Mouse (Mus musculus) MEL (cell line): ENCODE measurements at regions not wholly inside any gene's neighbourhood (a gene's known extent, or its start where the extent isn't known, plus 50 kb on each side); places are given as distances from the start of the nearest gene placed in this dataset.

Source experiments
- DNase-seq: peaks from one replicate; pipeline ENCODE4 v3.0.0; 2011; ENCODE audit warnings: low read depth, low spot score
- H3K27ac ChIP-seq: 2 replicates; pipeline ENCODE4 v1.5.1; 2012; ENCODE audit warnings: low read depth, mild to moderate bottlenecking, control low read depth, low read length, moderate library complexity; ENCODE audit not compliant: control insufficient read depth
- H3K27me3 ChIP-seq, 2 experiments: fragments of 150-350 bp in 1 of 2; sonication (generic) in 1 of 2; 2 replicates each; pipeline ENCODE4 v1.6.1; 2012; ENCODE audit warnings: low read length in 2 of 2, mild to moderate bottlenecking in 2 of 2, improper control_type of control experiment in 1 of 2, moderate library complexity in 1 of 2; ENCODE audit not compliant: insufficient read depth in 2 of 2, control insufficient read depth in 1 of 2
- H3K36me3 ChIP-seq, 2 experiments: 2 replicates each; pipeline ENCODE4 v1.6.1; 2012 to 2014; ENCODE audit warnings: low read length in 2 of 2, improper control_type of control experiment in 1 of 2, inconsistent platforms in 1 of 2, mild to moderate bottlenecking in 1 of 2; ENCODE audit not compliant: insufficient read depth in 2 of 2, control insufficient read depth in 1 of 2
- H3K4me1 ChIP-seq, 2 experiments: fragments of 150-350 bp in 1 of 2; sonication (generic) in 1 of 2; 2 replicates each; pipeline ENCODE4 v1.6.1; 2012; ENCODE audit warnings: low read length in 2 of 2, improper control_type of control experiment in 1 of 2, mild to moderate bottlenecking in 1 of 2; ENCODE audit not compliant: insufficient read depth in 2 of 2, control insufficient read depth in 1 of 2
- H3K4me3 ChIP-seq, 2 experiments: fragments of 150-350 bp in 1 of 2; sonication (generic) in 1 of 2; 2 replicates each; pipeline ENCODE4 v1.5.1; 2012; ENCODE audit warnings: low read depth in 2 of 2, low read length in 2 of 2, mild to moderate bottlenecking in 2 of 2, moderate library complexity in 2 of 2, control low read depth in 1 of 2, improper control_type of control experiment in 1 of 2; ENCODE audit not compliant: control insufficient read depth in 1 of 2, insufficient read depth in 1 of 2
- H3K79me2 ChIP-seq: 2 replicates; pipeline ENCODE4 v1.6.1; 2012; ENCODE audit warnings: mild to moderate bottlenecking, low read length, moderate library complexity; ENCODE audit not compliant: control insufficient read depth, poor library complexity, insufficient read depth
- H3K9ac ChIP-seq: 2 replicates; pipeline ENCODE4 v1.6.1; 2012; ENCODE audit warnings: low read depth, mild to moderate bottlenecking, control low read depth, low read length, moderate library complexity; ENCODE audit not compliant: control insufficient read depth, poor library complexity, severe bottlenecking
- H3K9me3 ChIP-seq: fragments of 150-350 bp; sonication (generic); replicated peaks from 2 replicates; pipeline ENCODE4 v1.6.1; 2012; ENCODE audit warnings: mild to moderate bottlenecking, low read length, improper control_type of control experiment, moderate library complexity; ENCODE audit not compliant: insufficient read depth
- BHLHE40 ChIP-seq: IDR thresholded peaks from 2 replicates; pipeline ENCODE4 v1.6.1; 2012; ENCODE audit warnings: low read depth, mild to moderate bottlenecking, inconsistent platforms, low read length, improper control_type of control experiment, borderline replicate concordance
- CHD1 ChIP-seq: IDR thresholded peaks from 2 replicates; pipeline ENCODE4 v1.6.1; 2012; ENCODE audit warnings: low read depth, mild to moderate bottlenecking, inconsistent platforms, low read length, improper control_type of control experiment
- CHD2 ChIP-seq: IDR thresholded peaks from 2 replicates; pipeline ENCODE4 v1.6.1; 2011; ENCODE audit warnings: low read length, improper control_type of control experiment
- E2F4 ChIP-seq: IDR thresholded peaks from 2 replicates; pipeline ENCODE4 v1.6.1; 2011; ENCODE audit warnings: low read depth, low read length, improper control_type of control experiment, borderline replicate concordance
- GABPA ChIP-seq: IDR thresholded peaks from 2 replicates; pipeline ENCODE4 v1.6.1; 2012; ENCODE audit warnings: low read depth, mild to moderate bottlenecking, inconsistent platforms, low read length, improper control_type of control experiment, moderate library complexity
- GATA1 ChIP-seq: IDR thresholded peaks from 2 replicates; pipeline ENCODE4 v1.6.1; 2011; ENCODE audit warnings: low read depth, low read length, improper control_type of control experiment
- HCFC1 ChIP-seq: IDR thresholded peaks from 2 replicates; pipeline ENCODE4 v1.6.1; 2012; ENCODE audit warnings: low read depth, mild to moderate bottlenecking, inconsistent platforms, low read length, improper control_type of control experiment, moderate library complexity
- JUND ChIP-seq: IDR thresholded peaks from 2 replicates; pipeline ENCODE4 v1.6.1; 2011; ENCODE audit warnings: low read depth, mild to moderate bottlenecking, improper control_type of control experiment, low read length
- KAT2A ChIP-seq: conservative IDR thresholded peaks from 2 replicates; pipeline ENCODE4 v1.6.1; 2012; ENCODE audit warnings: low read depth, low read length, improper control_type of control experiment, inconsistent platforms
- MEF2A ChIP-seq: IDR thresholded peaks from 2 replicates; pipeline ENCODE4 v1.6.1; 2014; ENCODE audit warnings: low read depth, mild to moderate bottlenecking, inconsistent platforms, low read length, improper control_type of control experiment; ENCODE audit not compliant: poor library complexity, insufficient replicate concordance, severe bottlenecking; ENCODE audit errors: extremely low read depth
- MXI1 ChIP-seq: IDR thresholded peaks from 2 replicates; pipeline ENCODE4 v1.6.1; 2011; ENCODE audit warnings: mild to moderate bottlenecking, low read depth, low read length, improper control_type of control experiment
- MYC ChIP-seq: IDR thresholded peaks from 2 replicates; pipeline ENCODE4 v1.6.1; 2011; ENCODE audit warnings: low read depth, mild to moderate bottlenecking, low read length, improper control_type of control experiment, moderate library complexity
- NELFE ChIP-seq: IDR thresholded peaks from 2 replicates; pipeline ENCODE4 v1.6.1; 2011; ENCODE audit warnings: low read depth, low read length, improper control_type of control experiment
- NRF1 ChIP-seq: IDR thresholded peaks from 2 replicates; pipeline ENCODE4 v1.6.1; 2014; ENCODE audit warnings: low read depth, mild to moderate bottlenecking, inconsistent platforms, low read length, improper control_type of control experiment, moderate library complexity; ENCODE audit not compliant: poor library complexity, insufficient read depth, severe bottlenecking
- POLR2AphosphoS2 ChIP-seq: IDR thresholded peaks from 2 replicates; pipeline ENCODE4 v1.6.1; 2011; ENCODE audit warnings: low read length, improper control_type of control experiment
- RAD21 ChIP-seq: IDR thresholded peaks from 2 replicates; pipeline ENCODE4 v1.6.1; 2011; ENCODE audit warnings: mild to moderate bottlenecking, low read depth, low read length, improper control_type of control experiment
- RCOR1 ChIP-seq: IDR thresholded peaks from 2 replicates; pipeline ENCODE4 v1.6.1; 2012; ENCODE audit warnings: low read depth, mild to moderate bottlenecking, inconsistent platforms, low read length, improper control_type of control experiment
- SIN3A ChIP-seq: IDR thresholded peaks from 2 replicates; pipeline ENCODE4 v1.6.1; 2012; ENCODE audit warnings: low read length, improper control_type of control experiment, inconsistent platforms
- SMC3 ChIP-seq: IDR thresholded peaks from 2 replicates; pipeline ENCODE4 v1.6.1; 2011; ENCODE audit warnings: low read depth, low read length, improper control_type of control experiment
- TBP ChIP-seq: IDR thresholded peaks from 2 replicates; pipeline ENCODE4 v1.8.0; 2011; ENCODE audit warnings: low read depth, low read length, improper control_type of control experiment
- TCF12 ChIP-seq: IDR thresholded peaks from 2 replicates; pipeline ENCODE4 v1.6.1; 2014; ENCODE audit warnings: low read depth, mild to moderate bottlenecking, inconsistent platforms, low read length, improper control_type of control experiment, moderate library complexity
- USF1 ChIP-seq: IDR thresholded peaks from 2 replicates; pipeline ENCODE4 v1.6.1; 2014; ENCODE audit warnings: low read depth, mild to moderate bottlenecking, inconsistent platforms, low read length, improper control_type of control experiment, moderate library complexity
- USF2 ChIP-seq, 2 experiments: IDR thresholded peaks; 2 replicates each; pipeline ENCODE4 v1.6.1; 2011 to 2012; ENCODE audit warnings: improper control_type of control experiment in 2 of 2, low read length in 2 of 2, borderline replicate concordance in 1 of 2, inconsistent platforms in 1 of 2, low read depth in 1 of 2, mild to moderate bottlenecking in 1 of 2; ENCODE audit not compliant: insufficient read depth in 1 of 2
- ZC3H11A ChIP-seq: IDR thresholded peaks from 2 replicates; pipeline ENCODE4 v1.6.1; 2012; ENCODE audit warnings: low read depth, mild to moderate bottlenecking, inconsistent platforms, low read length, improper control_type of control experiment
- ZKSCAN1 ChIP-seq: IDR thresholded peaks from 2 replicates; pipeline ENCODE4 v1.6.1; 2012; ENCODE audit warnings: low read depth, mild to moderate bottlenecking, inconsistent platforms, low read length, improper control_type of control experiment, moderate library complexity
- ZNF384 ChIP-seq: IDR thresholded peaks from 2 replicates; pipeline ENCODE4 v1.6.1; 2012; ENCODE audit warnings: low read depth, mild to moderate bottlenecking, inconsistent platforms, low read length, improper control_type of control experiment

DNA sequence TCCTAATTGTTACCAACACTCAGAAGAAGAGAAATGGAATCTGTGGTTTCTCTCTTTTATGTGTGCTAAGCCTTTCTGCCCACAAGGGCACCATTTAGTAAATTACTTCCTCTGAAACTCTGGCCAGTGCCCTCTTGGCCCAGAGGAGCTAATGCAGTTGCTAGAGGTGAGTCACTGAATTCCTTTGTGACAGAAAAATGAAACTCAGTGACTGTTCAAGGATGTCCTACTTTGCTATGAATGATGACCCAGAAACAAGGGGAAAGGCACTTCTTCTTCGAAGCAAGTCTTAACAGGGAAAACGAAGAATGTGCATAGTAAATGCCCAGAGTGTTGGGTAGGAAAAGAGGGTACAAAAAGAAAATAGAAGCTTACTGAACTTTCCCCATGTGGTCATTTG is 211.0 kb downstream of the Dph6 start:
- DNase-seq: no peak
- Histone ChIP-seq H3K4me1 (no peaks in the 10 kb centered on the region), H3K36me3 (no peaks in the 10 kb centered on the region), H3K79me2 (no peaks in the 10 kb centered on the region), H3K9ac (no peak overlapping the region), H3K4me3 (no peak overlapping the region), H3K27ac (no peak overlapping the region), H3K27me3 (no peaks in the 10 kb centered on the region; a peak in 2 of 4 replicates), H3K9me3 (no peaks in the 10 kb centered on the region)
- TF ChIP-seq BHLHE40 (no peak), MEF2A (no peak), POLR2AphosphoS2 (no peak), HCFC1 (no peak), JUND (no peak), TBP (no peak), CHD2 (no peak), RAD21 (no peak), USF2 (IDR thresholded peaks at IDR 0.05; ENCODE audit: borderline replicate concordance in 1 of 2, insufficient read depth in 1 of 2, low read depth in 1 of 2, low read length in 2 of 2) (no peak), RCOR1 (no peak), TCF12 (no peak), ZKSCAN1 (no peak), SMC3 (no peak), USF1 (no peak), CHD1 (no peak), MYC (no peak)

DNA sequence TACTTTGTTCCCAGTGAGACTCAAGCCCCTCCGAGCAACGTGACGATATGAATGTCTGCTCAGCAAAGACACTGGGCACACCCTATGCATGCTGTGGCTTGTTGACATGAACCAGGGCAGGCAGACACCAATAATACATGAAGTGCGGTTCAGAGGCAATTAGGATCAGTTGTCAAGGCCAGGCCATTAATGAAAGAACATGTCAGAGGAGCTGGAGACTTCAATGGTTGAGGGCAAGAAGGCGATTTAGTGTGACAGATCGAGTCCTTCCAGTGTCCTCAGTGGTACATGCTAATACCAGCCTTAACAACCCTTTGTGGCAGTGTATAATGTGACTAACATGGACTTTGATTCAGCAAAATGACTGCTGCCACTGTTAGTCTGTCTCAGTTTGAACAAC is 213.8 kb downstream of the Dph6 start:
- no peak for DNase-seq
- Histone ChIP-seq H3K27ac (no peak overlapping the region), H3K9me3 (no peaks in the 10 kb centered on the region)
- TF ChIP-seq NRF1: no peak
- no peak for TF ChIP-seq ZNF384
- TF ChIP-seq BHLHE40: no peak
- no peak for TF ChIP-seq ZC3H11A
- no peak for TF ChIP-seq HCFC1
- no peak for TF ChIP-seq GABPA
- TF ChIP-seq RCOR1: no peak
- no peak for TF ChIP-seq TCF12
- no peak for TF ChIP-seq E2F4
- TF ChIP-seq MXI1: no peak
- no peak for TF ChIP-seq NELFE
- TF ChIP-seq SIN3A: no peak
- TF ChIP-seq USF2 (IDR thresholded peaks at IDR 0.05; ENCODE audit: borderline replicate concordance in 1 of 2, insufficient read depth in 1 of 2, low read depth in 1 of 2, low read length in 2 of 2): no peak
- no peak for TF ChIP-seq SMC3
- TF ChIP-seq GATA1: no peak
- no peak for TF ChIP-seq KAT2A
- no peak for TF ChIP-seq MEF2A
- no peak for TF ChIP-seq CHD2
- TF ChIP-seq, all 39 proteins: peak for 0
- Histone ChIP-seq H3K4me1 (no peaks in the 10 kb centered on the region), H3K27me3 (no peaks in the 10 kb centered on the region; a peak in 2 of 4 replicates), H3K36me3 (no peaks in the 10 kb centered on the region), H3K79me2 (no peaks in the 10 kb centered on the region), H3K4me3 (no peak overlapping the region), H3K9ac (no peak overlapping the region)
